Mouse (Mus musculus) hindbrain, postnatal 0 days (tissue): ENCODE results near the gene Gm13288. TPM values are rescaled to one million over a fixed set of nuclear protein-coding genes. Genes with fewer than 3 reads are reported as not detected.
A peak's percentile ranks its signal among the peaks of the same experiment; 100 is the strongest.
"Not testable (repeated sequence)": the region's sequence is repeated elsewhere in the genome, so short reads cannot be mapped to it uniquely, and the experiment has no call there.

Experiments used
- ATAC-seq: fragments of 200-750 bp; cut with Nextera tagmentation; 2 replicates; pipeline ENCODE4 v1.8.0; 2017; ENCODE audit warnings: mild to moderate bottlenecking, moderate TSS enrichment, moderate library complexity
- DNase-seq: peaks from one replicate; pipeline ENCODE4 v3.0.0-alpha.2; 2015; ENCODE audit warnings: low spot score
- H3K27ac ChIP-seq: fragments of 300-500 bp; sonication (generic); 2 replicates; pipeline ENCODE4 v1.5.1; 2014; ENCODE audit warnings: mild to moderate bottlenecking
- H3K27me3 ChIP-seq: fragments of 300-500 bp; sonication (generic); 2 replicates; pipeline ENCODE4 v1.6.1; 2014; ENCODE audit warnings: low read length, mixed read lengths; ENCODE audit not compliant: insufficient read depth
- H3K36me3 ChIP-seq: fragments of 300-500 bp; sonication (generic); 2 replicates; pipeline ENCODE4 v1.6.1; 2014; ENCODE audit warnings: low read length, mixed read lengths; ENCODE audit not compliant: insufficient read depth
- H3K4me1 ChIP-seq: fragments of 300-500 bp; sonication (generic); 2 replicates; pipeline ENCODE4 v1.6.1; 2014; ENCODE audit warnings: antibody characterized with exemption, low read length, mixed read lengths; ENCODE audit not compliant: insufficient read depth
- H3K4me2 ChIP-seq: fragments of 300-500 bp; sonication (generic); 2 replicates; pipeline ENCODE4 v1.6.1; 2014; ENCODE audit warnings: low read depth, mild to moderate bottlenecking, low read length, moderate library complexity, mixed read lengths
- H3K4me3 ChIP-seq: fragments of 300-500 bp; sonication (generic); 2 replicates; pipeline ENCODE4 v1.5.1; 2014; ENCODE audit warnings: low read length
- H3K9ac ChIP-seq: fragments of 300-500 bp; sonication (generic); replicated peaks from 2 replicates; pipeline ENCODE4 v1.6.1; 2014; ENCODE audit warnings: mild to moderate bottlenecking, low read length, moderate library complexity, mixed read lengths
- H3K9me3 ChIP-seq: fragments of 300-500 bp; sonication (generic); 2 replicates; pipeline ENCODE4 v1.6.1; 2016; ENCODE audit warnings: low read length, mixed read lengths
- CTCF ChIP-seq: IDR thresholded peaks from 2 replicates; pipeline ENCODE4 v1.5.1; 2016; ENCODE audit warnings: antibody characterized with exemption, control low read depth, low read depth
- WGBS: fragments of 180-500 bp; shearing (Covaris S2); extraction: QIAGEN DNeasy Blood & Tissue Kit; methylation state at CpG from one replicate; pipeline ENCODE4 v1.1.7; 2014; 5-methylcytosine and 5-hydroxymethylcytosine counted together
- polyA plus RNA-seq: library from polyadenylated mRNA; unstranded; fragments of >200 nt; fragmentation: Nextera tagmentation; extraction: Ambion mirVana; gene quantifications from 2 replicates; pipeline ENCODE4 v1.2.1, GENCODE M21; 2015
- total RNA-seq: library from RNA; depleted of rRNA; stranded (reverse); fragments of >200 nt; gene quantifications from 2 replicates; pipeline ENCODE4 v1.2.3, GENCODE M21; 2014

The Gm13288 gene
- total and polyA plus RNA-seq, 2 experiments from 2014 or later, result not detected

DNA sequence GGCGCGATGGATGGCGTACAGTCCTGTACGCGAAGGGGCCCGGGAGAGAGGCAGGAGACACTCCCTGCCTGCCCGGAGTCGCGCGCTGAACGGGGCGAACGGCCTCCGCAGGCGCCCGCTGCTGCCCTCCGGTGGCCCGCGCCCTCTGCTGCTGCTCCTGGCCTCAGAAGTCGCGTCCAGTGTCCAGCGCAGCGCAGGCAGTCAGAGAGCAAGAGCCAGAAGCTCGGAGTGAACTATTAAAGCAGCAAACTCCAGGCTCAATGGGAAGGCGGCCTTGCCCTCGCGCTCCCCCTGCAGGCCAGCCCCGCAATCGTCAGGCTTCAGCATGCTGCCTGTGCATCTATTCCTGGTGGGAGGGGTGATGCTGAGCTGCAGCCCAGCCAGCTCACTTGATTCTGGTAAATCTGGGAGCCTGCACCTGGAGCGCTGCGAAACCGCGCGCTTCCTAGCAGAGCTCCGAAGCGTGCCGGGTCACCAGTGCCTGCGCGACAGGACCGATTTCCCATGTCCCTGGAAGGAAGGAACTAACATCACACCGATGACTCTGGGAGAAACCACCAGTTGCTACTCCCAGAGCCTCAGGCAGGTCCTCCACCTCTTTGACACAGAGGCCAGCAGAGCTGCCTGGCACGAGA is 41.8 kb upstream of the Gm13288 start:
- not testable (repeated sequence) for H3K4me1 ChIP-seq, H3K27me3 ChIP-seq, H3K36me3 ChIP-seq, ATAC-seq, H3K9ac ChIP-seq, H3K27ac ChIP-seq, H3K9me3 ChIP-seq
- 4% methylated on average over 21 of the region's 42 CpGs for WGBS
- peak overlapping the region; percentile 25 for H3K4me3 ChIP-seq
- H3K4me2 ChIP-seq, result peak overlapping the region; percentile 48; the same call in 1 of the 2 replicates
- DNase-seq, result peak; percentile 70
- peak; percentile 68 for TF ChIP-seq CTCF

- H3K4me2 ChIP-seq, DNase-seq: not testable (repeated sequence)
- WGBS, result no CpG with 5 or more reads among the region's 32 CpGs
Observed at GRCm38 (mm10) chr4:88773534-88773933, 31.8 kb upstream of the Gm13288 start, which contains the start of gene Gm13290. Gene Gm13290 (plus strand): TSS chr4:88773834.

DNA sequence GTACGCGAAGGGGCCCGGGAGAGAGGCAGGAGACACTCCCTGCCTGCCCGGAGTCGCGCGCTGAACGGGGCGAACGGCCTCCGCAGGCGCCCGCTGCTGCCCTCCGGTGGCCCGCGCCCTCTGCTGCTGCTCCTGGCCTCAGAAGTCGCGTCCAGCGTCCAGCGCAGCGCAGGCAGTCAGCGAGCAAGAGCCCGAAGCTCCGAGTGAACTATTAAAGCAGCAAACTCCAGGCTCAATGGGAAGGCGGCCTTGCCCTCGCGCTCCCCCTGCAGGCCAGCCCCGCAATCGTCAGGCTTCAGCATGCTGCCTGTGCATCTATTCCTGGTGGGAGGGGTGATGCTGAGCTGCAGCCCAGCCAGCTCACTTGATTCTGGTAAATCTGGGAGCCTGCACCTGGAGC is 28.7 kb upstream of the Gm13288 start, which contains the start of gene Gm13289:
Gene Gm13289, plus strand, starts transcription at position 301 of the 400 bp plus-strand sequence.
- H3K27me3 ChIP-seq, H3K36me3 ChIP-seq, ATAC-seq, H3K9me3 ChIP-seq, H3K9ac ChIP-seq, H3K4me3 ChIP-seq, H3K4me1 ChIP-seq, H3K4me2 ChIP-seq, H3K27ac ChIP-seq, DNase-seq: not testable (repeated sequence)
- no CpG with 5 or more reads among the region's 29 CpGs for WGBS

More at GRCm38 (mm10) chr4:88773534-88773933, 31.8 kb upstream of the Gm13288 start, which contains the start of gene Gm13290:
- H3K27me3 ChIP-seq, H3K36me3 ChIP-seq, H3K9ac ChIP-seq, H3K4me3 ChIP-seq, H3K27ac ChIP-seq, ATAC-seq, H3K9me3 ChIP-seq, H3K4me1 ChIP-seq: not testable (repeated sequence)

DNA sequence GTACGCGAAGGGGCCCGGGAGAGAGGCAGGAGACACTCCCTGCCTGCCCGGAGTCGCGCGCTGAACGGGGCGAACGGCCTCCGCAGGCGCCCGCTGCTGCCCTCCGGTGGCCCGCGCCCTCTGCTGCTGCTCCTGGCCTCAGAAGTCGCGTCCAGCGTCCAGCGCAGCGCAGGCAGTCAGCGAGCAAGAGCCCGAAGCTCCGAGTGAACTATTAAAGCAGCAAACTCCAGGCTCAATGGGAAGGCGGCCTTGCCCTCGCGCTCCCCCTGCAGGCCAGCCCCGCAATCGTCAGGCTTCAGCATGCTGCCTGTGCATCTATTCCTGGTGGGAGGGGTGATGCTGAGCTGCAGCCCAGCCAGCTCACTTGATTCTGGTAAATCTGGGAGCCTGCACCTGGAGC is 25.8 kb upstream of the Gm13288 start, which contains the start of gene Gm13272:
Gene Gm13272, plus strand, starts transcription at position 301 of the 400 bp plus-strand sequence.
- not testable (repeated sequence) for H3K9ac ChIP-seq, H3K27ac ChIP-seq, H3K27me3 ChIP-seq, DNase-seq, H3K36me3 ChIP-seq, ATAC-seq, H3K9me3 ChIP-seq, H3K4me3 ChIP-seq, H3K4me1 ChIP-seq, H3K4me2 ChIP-seq
- no CpG with 5 or more reads among the region's 29 CpGs for WGBS

DNA sequence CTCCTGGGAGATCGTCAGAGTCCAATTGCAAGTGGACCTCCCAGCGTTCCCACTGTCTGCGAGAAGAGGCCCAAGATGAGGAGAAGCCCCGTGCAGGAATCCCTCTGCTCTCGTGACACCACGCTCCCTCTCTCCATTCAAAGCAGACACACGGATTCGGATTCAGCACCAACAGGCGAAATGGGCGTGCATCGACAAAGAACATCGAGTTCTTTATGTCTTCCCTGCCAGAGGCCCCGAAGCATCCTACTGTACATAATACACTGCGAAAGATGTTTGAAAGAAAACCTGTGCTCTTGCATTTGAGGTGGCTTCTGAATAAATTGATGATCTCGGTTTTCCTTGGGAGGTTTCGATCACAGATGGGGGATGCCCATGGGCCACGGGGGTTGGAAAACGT is 25.0 kb upstream of the Gm13288 start:
- H3K4me1 ChIP-seq, H3K9ac ChIP-seq, H3K27me3 ChIP-seq, H3K9me3 ChIP-seq, H3K4me3 ChIP-seq, H3K27ac ChIP-seq, ATAC-seq, H3K36me3 ChIP-seq, DNase-seq, H3K4me2 ChIP-seq: not testable (repeated sequence)
- WGBS, result 48% methylated on average over 15 of the region's 18 CpGs

DNA sequence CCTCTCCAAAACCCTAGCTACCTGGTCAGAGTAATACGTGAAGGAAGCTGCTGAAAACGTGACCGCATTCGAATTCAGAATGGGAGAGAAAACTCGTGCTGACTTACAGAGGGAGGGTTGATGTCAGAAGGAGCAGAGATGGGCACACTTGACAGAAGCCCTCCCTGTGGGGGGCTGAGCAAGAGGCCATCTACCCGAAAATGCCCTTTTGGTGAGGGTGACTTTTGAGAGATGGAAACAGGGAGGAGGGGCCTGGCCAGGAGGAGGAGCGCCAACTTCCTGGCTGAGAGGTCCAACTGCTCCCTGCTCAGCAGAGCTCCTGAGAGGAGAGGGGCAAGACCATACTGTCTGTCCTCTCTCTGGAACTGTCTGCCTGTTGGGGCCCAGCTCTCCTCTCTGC is 23.5 kb upstream of the Gm13288 start, which contains the start of gene Ifnz:
Gene Ifnz, plus strand, starts transcription at position 301 of the 400 bp plus-strand sequence.
- H3K27me3 ChIP-seq, H3K9ac ChIP-seq, H3K36me3 ChIP-seq, H3K27ac ChIP-seq, ATAC-seq, DNase-seq, H3K4me1 ChIP-seq, H3K4me3 ChIP-seq, H3K9me3 ChIP-seq: not testable (repeated sequence)
- WGBS, result 14% methylated on average over 4 of the region's 7 CpGs
- H3K4me2 ChIP-seq, result peak within 1 kb of the TSS; percentile 23; the same call in 1 of the 2 replicates

GRCm38 (mm10) chr4:88782335-88782734 is 23.0 kb upstream of the Gm13288 start:
- DNase-seq, H3K9ac ChIP-seq, H3K36me3 ChIP-seq, H3K4me1 ChIP-seq, H3K27ac ChIP-seq, H3K9me3 ChIP-seq, H3K4me3 ChIP-seq, ATAC-seq, H3K27me3 ChIP-seq: not testable (repeated sequence)
- H3K4me2 ChIP-seq, result peak overlapping the region; percentile 23; the same call in 1 of the 2 replicates
- 2% methylated on average over 11 of the region's 31 CpGs for WGBS

- H3K4me2 ChIP-seq, H3K27me3 ChIP-seq, H3K36me3 ChIP-seq, H3K4me3 ChIP-seq, H3K9me3 ChIP-seq, ATAC-seq, DNase-seq, H3K4me1 ChIP-seq, H3K27ac ChIP-seq, H3K9ac ChIP-seq: not testable (repeated sequence)
- WGBS, result no CpG with 5 or more reads among the region's 27 CpGs
Observed at GRCm38 (mm10) chr4:88785409-88785808, 19.9 kb upstream of the Gm13288 start, which contains the start of gene Gm13276. Gene Gm13276 (plus strand): TSS chr4:88785709.
